Mouse (Mus musculus) embryonic facial prominence, embryonic 13.5 days (tissue): ENCODE results near the gene Olfr1156. TPM values are rescaled to one million over a fixed set of nuclear protein-coding genes. Genes with fewer than 3 reads are reported as not detected.

Experiments used
- ATAC-seq: fragments of 200-750 bp; cut with Nextera tagmentation; 2 replicates; pipeline ENCODE4 v1.8.0; 2017; ENCODE audit warnings: low read depth; ENCODE audit not compliant: insufficient number of reproducible peaks, insufficient read depth, low FRiP score, low TSS enrichment
- H3K27ac ChIP-seq: fragments of 300-500 bp; sonication (generic); 2 replicates; pipeline ENCODE4 v1.5.1; 2015; ENCODE audit warnings: moderate library complexity, mild to moderate bottlenecking, inconsistent platforms
- H3K27me3 ChIP-seq: fragments of 300-500 bp; sonication (generic); 2 replicates; pipeline ENCODE4 v1.6.1; 2015; ENCODE audit warnings: mild to moderate bottlenecking, inconsistent platforms
- H3K36me3 ChIP-seq: fragments of 300-500 bp; sonication (generic); 2 replicates; pipeline ENCODE4 v1.6.1; 2015; ENCODE audit warnings: mild to moderate bottlenecking, inconsistent platforms
- H3K4me1 ChIP-seq: fragments of 300-500 bp; sonication (generic); 2 replicates; pipeline ENCODE4 v1.6.1; 2015; ENCODE audit warnings: inconsistent platforms
- H3K4me2 ChIP-seq: fragments of 300-500 bp; sonication (generic); 2 replicates; pipeline ENCODE4 v1.6.1; 2015; ENCODE audit warnings: moderate library complexity, mild to moderate bottlenecking, inconsistent platforms
- H3K4me3 ChIP-seq: fragments of 300-500 bp; sonication (generic); 2 replicates; pipeline ENCODE4 v1.5.1; 2015; ENCODE audit warnings: mild to moderate bottlenecking, inconsistent platforms
- H3K9ac ChIP-seq: fragments of 300-500 bp; sonication (generic); 2 replicates; pipeline ENCODE4 v1.6.1; 2015; ENCODE audit warnings: mild to moderate bottlenecking, inconsistent platforms
- H3K9me3 ChIP-seq: fragments of 300-500 bp; sonication (generic); 2 replicates; pipeline ENCODE4 v1.6.1; 2016; ENCODE audit warnings: inconsistent platforms
- WGBS: fragments of 180-500 bp; shearing (Covaris S2); methylation state at CpG from one replicate; pipeline ENCODE4 v1.1.7; 2015; ENCODE audit warnings: mixed read lengths; 5-methylcytosine and 5-hydroxymethylcytosine counted together
- polyA plus RNA-seq: library from polyadenylated mRNA; unstranded; fragments of >200 nt; fragmentation: Nextera tagmentation; extraction: Ambion mirVana; gene quantifications from 2 replicates; pipeline ENCODE4 v1.2.1, GENCODE M21; 2015

Olfr1156 gene
- polyA plus RNA-seq, result not detected in 2 replicates

- ATAC-seq, result no peak
- no peak within 1 kb of the TSS for H3K27ac ChIP-seq
- no peak within 1 kb of the TSS for H3K4me3 ChIP-seq
- no peaks in the 10 kb centered on the region for H3K36me3 ChIP-seq
- H3K4me2 ChIP-seq, result no peak within 1 kb of the TSS
- no peaks in the 10 kb centered on the region for H3K27me3 ChIP-seq
- H3K9me3 ChIP-seq, result no peaks in the 10 kb centered on the region
- no peak within 1 kb of the TSS for H3K9ac ChIP-seq
- H3K4me1 ChIP-seq, result no peaks in the 10 kb centered on the region
These were observed at the start of gene Olfr1156 for GRCm38 (mm10) chr2:87953000-87953399. TSS of gene Olfr1156 (minus strand) at chr2:87953100.

- no peaks in the 10 kb centered on the region for H3K27me3 ChIP-seq
- ATAC-seq, result no peak
- no peak within 1 kb of the TSS for H3K4me2 ChIP-seq
- H3K9ac ChIP-seq, result no peak within 1 kb of the TSS
- no peaks in the 10 kb centered on the region for H3K36me3 ChIP-seq
- no peaks in the 10 kb centered on the region for H3K9me3 ChIP-seq
- H3K4me1 ChIP-seq, result no peaks in the 10 kb centered on the region
- H3K4me3 ChIP-seq, result no peak within 1 kb of the TSS
- H3K27ac ChIP-seq, result no peak within 1 kb of the TSS
These were observed 36.9 kb upstream of the Olfr1156 start, which contains the start of gene Olfr1158 for GRCm38 (mm10) chr2:87989813-87990212. TSS of gene Olfr1158 (plus strand) at chr2:87990113.

GRCm38 (mm10) chr2:87974563-87974962 is 21.7 kb upstream of the Olfr1156 start, which contains the start of gene Olfr74:
TSS of gene Olfr74 (minus strand) at chr2:87974663.
- H3K9ac ChIP-seq, result no peak within 1 kb of the TSS
- H3K4me2 ChIP-seq, result no peak within 1 kb of the TSS
- H3K27me3 ChIP-seq, result no peaks in the 10 kb centered on the region
- H3K4me1 ChIP-seq, result no peaks in the 10 kb centered on the region
- H3K9me3 ChIP-seq, result no peaks in the 10 kb centered on the region
- no peak within 1 kb of the TSS for H3K4me3 ChIP-seq
- no peaks in the 10 kb centered on the region for H3K36me3 ChIP-seq
- WGBS, result 69% methylated on average over 3 of the region's 3 CpGs
- no peak for ATAC-seq
- H3K27ac ChIP-seq, result no peak within 1 kb of the TSS

- H3K36me3 ChIP-seq, result no peaks in the 10 kb centered on the region
- no peak within 1 kb of the TSS for H3K9ac ChIP-seq
- 96% methylated on average over 4 of the region's 4 CpGs for WGBS
- no peaks in the 10 kb centered on the region for H3K9me3 ChIP-seq
- no peak for ATAC-seq
- H3K27me3 ChIP-seq, result no peaks in the 10 kb centered on the region
- no peak within 1 kb of the TSS for H3K4me3 ChIP-seq
- no peaks in the 10 kb centered on the region for H3K4me1 ChIP-seq
- no peak within 1 kb of the TSS for H3K4me2 ChIP-seq
- H3K27ac ChIP-seq, result no peak within 1 kb of the TSS
These were observed 15.3 kb upstream of the Olfr1156 start, which contains the start of gene Olfr1157 for GRCm38 (mm10) chr2:87968199-87968598. TSS of gene Olfr1157 (minus strand) at chr2:87968299.

- no peak for ATAC-seq
- 95% methylated on average over 1 of the region's 1 CpGs for WGBS
- Histone ChIP-seq H3K27ac (no peak within 1 kb of the TSS), H3K9ac (no peak within 1 kb of the TSS), H3K9me3 (no peaks in the 10 kb centered on the region), H3K4me1 (no peaks in the 10 kb centered on the region), H3K4me2 (no peak within 1 kb of the TSS), H3K27me3 (no peaks in the 10 kb centered on the region), H3K4me3 (no peak within 1 kb of the TSS), H3K36me3 (no peaks in the 10 kb centered on the region)
These were observed 7.9 kb downstream of the Olfr1156 start, which contains the start of gene Olfr1155 for GRCm38 (mm10) chr2:87945037-87945436. TSS of gene Olfr1155 (minus strand) at chr2:87945137.

GRCm38 (mm10) chr2:87905066-87905465 is 47.8 kb downstream of the Olfr1156 start, which contains the start of gene Olfr1154:
TSS of gene Olfr1154 (minus strand) at chr2:87905166.
- Histone ChIP-seq H3K27ac (no peak within 1 kb of the TSS), H3K4me1 (no peaks in the 10 kb centered on the region), H3K9ac (no peak within 1 kb of the TSS), H3K4me2 (no peak within 1 kb of the TSS), H3K36me3 (no peaks in the 10 kb centered on the region), H3K27me3 (no peaks in the 10 kb centered on the region), H3K4me3 (no peak within 1 kb of the TSS), H3K9me3 (no peaks in the 10 kb centered on the region)
- 95% methylated on average over 1 of the region's 1 CpGs for WGBS
- ATAC-seq, result no peak

Other genes with a start within 250 kb of the Olfr1156 start
- 0.29 TPM in 1 of 2 replicates, not detected in the other for gene Olfr1137, start 239.9 kb downstream of the Olfr1156 start, polyA plus RNA-seq
- not detected in 2 replicates for gene Olfr1138, start 213.1 kb downstream of the Olfr1156 start, polyA plus RNA-seq
- gene Olfr1140, start 209.3 kb downstream of the Olfr1156 start, polyA plus RNA-seq, result not detected in 2 replicates
- gene Olfr1141, start 199.1 kb downstream of the Olfr1156 start, polyA plus RNA-seq, result not detected in 2 replicates
- not detected in 2 replicates for gene Olfr152, start 173.6 kb downstream of the Olfr1156 start, polyA plus RNA-seq
- not detected in 2 replicates for gene Olfr1143, start 152.5 kb downstream of the Olfr1156 start, polyA plus RNA-seq
- not detected in 2 replicates for gene Olfr1145, start 143.3 kb downstream of the Olfr1156 start, polyA plus RNA-seq
- gene Olfr1148, start 122.6 kb downstream of the Olfr1156 start, polyA plus RNA-seq, result not detected in 2 replicates
- gene Olfr1150-ps1, start 109.1 kb downstream of the Olfr1156 start, polyA plus RNA-seq, result not detected in 2 replicates
- not detected in 2 replicates for gene Olfr1151, start 97.2 kb downstream of the Olfr1156 start, polyA plus RNA-seq
- not detected in 2 replicates for gene Olfr1152, start 86.6 kb downstream of the Olfr1156 start, polyA plus RNA-seq
- gene Olfr1153, start 58.1 kb downstream of the Olfr1156 start, polyA plus RNA-seq, result not detected in 2 replicates
- not detected in 2 replicates for gene Olfr1154, start 47.9 kb downstream of the Olfr1156 start, polyA plus RNA-seq
- not detected in 2 replicates for gene Olfr1155, start 8.0 kb downstream of the Olfr1156 start, polyA plus RNA-seq
- not detected in 2 replicates for gene Olfr1157, start 15.2 kb upstream of the Olfr1156 start, polyA plus RNA-seq
- gene Olfr74, start 21.6 kb upstream of the Olfr1156 start, polyA plus RNA-seq, result not detected in 2 replicates
- not detected in 2 replicates for gene Olfr1158, start 37.0 kb upstream of the Olfr1156 start, polyA plus RNA-seq
- not detected in 2 replicates for gene Olfr1160, start 55.2 kb upstream of the Olfr1156 start, polyA plus RNA-seq
- gene Olfr1161, start 69.7 kb upstream of the Olfr1156 start, polyA plus RNA-seq, result not detected in 2 replicates
- gene Olfr73, start 84.6 kb upstream of the Olfr1156 start, polyA plus RNA-seq, result not detected in 2 replicates
- gene Olfr1162, start 98.0 kb upstream of the Olfr1156 start, polyA plus RNA-seq, result not detected in 2 replicates
- not detected in 2 replicates for gene Olfr1163, start 118.7 kb upstream of the Olfr1156 start, polyA plus RNA-seq
- gene Olfr1164, start 140.9 kb upstream of the Olfr1156 start, polyA plus RNA-seq, result not detected in 2 replicates
- not detected in 2 replicates for gene Olfr1166, start 175.2 kb upstream of the Olfr1156 start, polyA plus RNA-seq
- not detected in 2 replicates for gene Olfr1167, start 202.1 kb upstream of the Olfr1156 start, polyA plus RNA-seq
- not detected in 2 replicates for gene Olfr1168, start 228.8 kb upstream of the Olfr1156 start, polyA plus RNA-seq